Mouse (Mus musculus) embryonic facial prominence, embryonic 11.5 days (tissue): ENCODE results near the gene Uggt2. TPM values are rescaled to one million over a fixed set of nuclear protein-coding genes. Genes with fewer than 3 reads are reported as not detected.

ENCODE experiments used
- ATAC-seq: fragments of 200-750 bp; cut with Nextera tagmentation; replicated peaks from 2 replicates; pipeline ENCODE4 v1.8.0; 2017; ENCODE audit warnings: low read depth; ENCODE audit not compliant: insufficient number of reproducible peaks, low FRiP score, low TSS enrichment
- DNase-seq: peaks from one replicate; pipeline ENCODE4 v3.0.0-alpha.2; 2015; ENCODE audit warnings: low spot score
- H3K27ac ChIP-seq: fragments of 300-500 bp; sonication (generic); replicated peaks from 2 replicates; pipeline ENCODE4 v1.5.1; 2014; ENCODE audit warnings: mild to moderate bottlenecking, low read depth, low read length, control low read depth
- H3K27me3 ChIP-seq: fragments of 300-500 bp; sonication (generic); 2 replicates; pipeline ENCODE4 v1.6.1; 2014; ENCODE audit warnings: mild to moderate bottlenecking, low read length, moderate library complexity, mixed read lengths; ENCODE audit not compliant: control insufficient read depth, insufficient read depth
- H3K36me3 ChIP-seq: fragments of 300-500 bp; sonication (generic); replicated peaks from 2 replicates; pipeline ENCODE4 v1.6.1; 2014; ENCODE audit warnings: low read depth, mild to moderate bottlenecking, low read length, moderate library complexity, mixed read lengths; ENCODE audit not compliant: control insufficient read depth, insufficient read depth
- H3K4me1 ChIP-seq: fragments of 300-500 bp; sonication (generic); 2 replicates; pipeline ENCODE4 v1.6.1; 2014; ENCODE audit warnings: low read length, mixed read lengths; ENCODE audit not compliant: control insufficient read depth, insufficient read depth
- H3K4me2 ChIP-seq: fragments of 300-500 bp; sonication (generic); 2 replicates; pipeline ENCODE4 v1.6.1; 2014; ENCODE audit warnings: low read depth, mild to moderate bottlenecking, control low read depth, low read length, moderate library complexity
- H3K4me3 ChIP-seq: fragments of 300-500 bp; sonication (generic); 2 replicates; pipeline ENCODE4 v1.5.1; 2014; ENCODE audit warnings: low read depth, low read length, control low read depth
- H3K9ac ChIP-seq: fragments of 300-500 bp; sonication (generic); replicated peaks from 2 replicates; pipeline ENCODE4 v1.6.1; 2014; ENCODE audit warnings: mild to moderate bottlenecking, control low read depth, low read length
- H3K9me3 ChIP-seq: fragments of 300-500 bp; sonication (generic); replicated peaks from 2 replicates; pipeline ENCODE4 v1.6.1; 2016; ENCODE audit warnings: mild to moderate bottlenecking, low read length, inconsistent platforms, mixed read lengths; ENCODE audit not compliant: control insufficient read depth
- WGBS: fragments of 180-500 bp; shearing (Covaris S2); extraction: QIAGEN DNeasy Blood & Tissue Kit; methylation state at CpG from one replicate; pipeline ENCODE4 v1.1.7; 2014; 5-methylcytosine and 5-hydroxymethylcytosine counted together
- polyA plus RNA-seq: library from polyadenylated mRNA; unstranded; fragments of >200 nt; fragmentation: Nextera tagmentation; extraction: Ambion mirVana; gene quantifications from 2 replicates; pipeline ENCODE4 v1.2.1, GENCODE M21; 2014

Uggt2 gene
- polyA plus RNA-seq, 1 experiment from 2014 or later = 15.6 TPM

DNA sequence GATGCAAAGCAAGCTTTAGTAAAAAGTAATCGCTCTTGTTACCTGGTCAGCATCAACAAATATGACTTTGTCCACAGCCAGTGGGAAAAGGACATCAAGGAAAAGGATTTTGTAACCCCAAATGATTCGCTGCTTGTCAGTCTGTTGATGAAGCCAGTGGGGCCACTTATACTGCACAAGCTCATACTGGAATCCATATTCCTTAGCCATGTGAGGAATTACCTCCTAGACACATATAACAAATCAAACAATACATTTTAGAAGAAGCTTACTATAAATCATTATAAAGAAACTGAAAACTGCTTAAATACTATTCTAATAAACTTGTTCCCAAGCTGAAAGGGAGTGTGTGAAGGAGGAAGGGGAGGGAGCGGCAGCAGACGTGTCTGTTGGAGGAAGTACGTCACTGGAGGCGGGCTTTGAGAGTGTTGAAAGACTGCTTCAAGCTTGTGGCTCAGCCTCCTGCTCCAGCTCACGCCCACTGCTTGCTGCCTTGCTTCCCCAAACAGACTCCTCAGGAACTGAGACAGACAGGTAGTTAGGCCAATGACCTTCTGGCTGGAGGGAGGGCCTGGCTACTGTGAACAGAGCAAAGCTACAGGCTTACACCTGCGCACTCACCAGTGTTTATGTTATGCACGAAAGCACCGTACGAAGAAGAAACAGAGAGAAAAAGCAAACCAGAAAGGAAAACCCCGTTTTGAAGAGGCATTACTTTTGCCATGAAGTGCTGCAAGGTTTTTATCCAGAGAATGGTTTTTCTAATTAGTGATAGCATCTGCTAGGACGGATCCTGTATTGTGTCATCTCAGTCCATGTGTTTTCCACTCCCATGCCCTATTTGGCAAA, 91.9 kb downstream of the Uggt2 start:
- H3K36me3 ChIP-seq = no peaks in the 10 kb centered on the region
- peak overlapping the region; percentile 43 for H3K4me3 ChIP-seq
- no peaks in the 10 kb centered on the region for H3K9me3 ChIP-seq
- H3K27me3 ChIP-seq = no peaks in the 10 kb centered on the region
- DNase-seq = peak; percentile 99
- peak; percentile 100 for ATAC-seq
- no peaks in the 10 kb centered on the region for H3K4me1 ChIP-seq
- H3K9ac ChIP-seq = peak overlapping the region; percentile 46
- peak overlapping the region; percentile 77 for H3K4me2 ChIP-seq
- 1% methylated on average over 13 of the region's 13 CpGs for WGBS
- 0 out of 2 replicates have a peak overlapping the region, but pooled peaks have one; percentile 13 for H3K27ac ChIP-seq

DNA sequence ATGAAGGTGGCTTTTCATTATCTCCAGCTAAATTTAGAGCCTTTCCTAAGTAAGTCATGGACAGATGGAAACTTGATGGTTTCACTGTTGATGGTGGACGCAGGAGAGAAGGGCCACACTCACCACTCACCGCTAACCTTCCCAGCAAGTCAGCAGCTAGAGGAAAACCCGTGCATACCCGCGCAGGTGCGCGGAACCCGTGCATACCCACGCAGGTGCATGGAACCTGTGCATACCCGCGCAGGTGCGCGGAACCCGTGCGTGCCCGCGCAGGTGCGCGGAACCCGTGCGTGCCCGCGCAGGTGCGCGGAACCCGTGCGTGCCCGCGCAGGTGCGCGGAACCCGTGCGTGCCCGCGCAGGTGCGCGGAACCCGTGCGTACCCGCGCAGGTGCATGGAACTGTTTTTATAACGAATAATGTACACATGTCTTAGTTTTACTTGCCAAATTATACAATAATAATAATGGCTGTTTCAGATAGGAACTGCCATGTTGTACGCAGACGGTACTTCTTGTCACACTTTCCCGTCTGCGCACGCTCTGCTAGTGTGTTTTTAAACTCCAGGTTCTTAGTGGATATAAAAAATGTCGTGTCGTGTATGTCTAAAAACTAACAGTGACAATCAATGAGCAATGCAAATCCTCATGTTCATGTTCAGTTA, 92.7 kb downstream of the Uggt2 start:
- no peaks in the 10 kb centered on the region for H3K4me1 ChIP-seq
- no peaks in the 10 kb centered on the region for H3K27me3 ChIP-seq
- no peaks in the 10 kb centered on the region for H3K36me3 ChIP-seq
- peak overlapping the region; percentile 77 for H3K4me2 ChIP-seq
- DNase-seq = peak; percentile 26
- H3K4me3 ChIP-seq = peak overlapping the region; percentile 43
- peak overlapping the region; percentile 46 for H3K9ac ChIP-seq
- H3K9me3 ChIP-seq = no peaks in the 10 kb centered on the region
- no peak for ATAC-seq
- H3K27ac ChIP-seq = no peak overlapping the region
- WGBS = 4% methylated on average over 49 of the region's 49 CpGs

DNA sequence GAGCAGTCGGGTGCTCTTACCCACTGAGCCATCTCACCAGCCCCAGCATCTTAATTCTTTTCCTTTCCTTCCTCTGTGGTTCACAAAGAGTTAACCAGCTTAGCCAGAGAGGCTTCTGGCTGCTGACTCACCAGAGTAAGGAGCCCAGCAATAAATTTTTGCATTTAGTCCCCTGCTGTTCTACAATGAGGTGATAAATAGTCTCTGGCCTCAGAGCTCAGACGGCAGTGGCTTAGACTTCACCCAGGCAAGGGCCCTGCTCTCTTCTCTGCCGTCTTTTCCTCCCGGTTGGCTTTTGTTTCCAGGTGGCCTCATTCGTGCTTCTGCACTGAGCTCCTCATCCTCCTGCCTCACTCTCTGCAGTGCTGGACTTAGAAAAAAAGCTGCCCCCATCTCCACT, 93.4 kb downstream of the Uggt2 start:
- Histone ChIP-seq H3K27ac (no peak overlapping the region), H3K9me3 (no peaks in the 10 kb centered on the region), H3K4me3 (no peak overlapping the region), H3K4me2 (no peak overlapping the region), H3K9ac (no peak overlapping the region), H3K4me1 (no peaks in the 10 kb centered on the region), H3K27me3 (no peaks in the 10 kb centered on the region), H3K36me3 (no peaks in the 10 kb centered on the region; the same call in 1 of the 2 replicates)
- no peak for ATAC-seq
- WGBS = 34% methylated on average over 5 of the region's 5 CpGs
- no peak for DNase-seq

DNA sequence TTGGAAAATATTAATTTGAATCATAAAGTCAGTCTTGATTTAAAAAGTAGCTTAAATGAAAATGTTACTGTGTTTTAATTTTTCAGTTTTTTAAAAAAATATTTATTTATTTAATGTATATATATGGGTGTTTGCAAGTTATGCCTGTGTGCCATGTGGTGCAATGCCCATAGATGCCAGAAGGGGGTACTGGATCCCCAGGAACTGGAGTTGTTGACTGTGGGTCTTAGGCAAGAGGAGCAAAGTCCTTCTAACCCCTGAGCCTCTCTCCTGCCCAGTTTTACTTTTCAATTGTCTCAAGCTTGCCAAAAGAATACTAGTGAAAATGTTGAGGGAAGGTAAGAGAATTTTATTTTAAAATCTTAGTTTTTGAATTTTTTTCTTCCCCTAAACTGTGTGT, 95.9 kb downstream of the Uggt2 start:
- Histone ChIP-seq H3K4me1 (no peaks in the 10 kb centered on the region), H3K4me2 (no peak overlapping the region), H3K27ac (no peak overlapping the region), H3K9me3 (no peaks in the 10 kb centered on the region), H3K4me3 (no peak overlapping the region), H3K27me3 (no peaks in the 10 kb centered on the region), H3K9ac (no peak overlapping the region), H3K36me3 (no peaks in the 10 kb centered on the region; the same call in 1 of the 2 replicates)
- DNase-seq = peak; percentile 47
- ATAC-seq = no peak

DNA sequence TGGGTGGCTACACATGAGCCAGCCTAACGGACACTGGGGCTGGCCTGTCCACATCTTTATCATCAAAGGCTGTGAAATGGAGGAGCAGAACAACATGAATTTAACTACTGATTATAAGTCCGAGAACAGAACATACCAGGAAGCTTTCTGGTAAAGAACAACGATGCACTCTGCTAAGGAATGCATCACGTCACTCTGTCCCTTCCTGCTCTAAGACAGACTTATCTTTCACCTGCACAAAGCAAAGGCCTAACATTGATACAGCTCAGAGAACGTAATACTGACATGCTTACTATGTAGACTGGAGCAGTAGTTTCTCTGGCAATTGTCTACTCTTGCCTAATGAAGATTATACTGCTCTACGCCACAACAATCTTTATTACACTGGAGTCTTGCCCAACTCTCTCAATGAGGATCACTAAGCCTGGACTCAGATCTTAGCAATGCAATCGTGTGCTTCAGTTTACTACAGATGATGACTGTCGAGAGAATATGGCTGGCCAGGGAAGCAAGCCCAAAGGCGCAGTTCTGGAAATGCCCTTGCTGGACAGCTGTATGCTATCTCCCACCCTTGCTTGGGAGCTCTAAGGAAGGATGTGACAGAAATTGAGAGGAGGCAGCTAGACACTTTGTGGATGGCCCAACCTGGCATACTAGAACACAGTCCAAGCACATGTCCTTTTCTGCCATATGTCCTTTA, 103.9 kb downstream of the Uggt2 start:
- DNase-seq (no peak), ATAC-seq (no peak)
- Histone ChIP-seq H3K4me2 (no peak overlapping the region), H3K4me1 (no peaks in the 10 kb centered on the region), H3K9me3 (no peaks in the 10 kb centered on the region), H3K27me3 (no peaks in the 10 kb centered on the region), H3K9ac (no peak overlapping the region), H3K36me3 (no peaks in the 10 kb centered on the region; the same call in 1 of the 2 replicates), H3K27ac (no peak overlapping the region), H3K4me3 (no peak overlapping the region)
- WGBS = 91% methylated on average over 9 of the region's 9 CpGs

DNA sequence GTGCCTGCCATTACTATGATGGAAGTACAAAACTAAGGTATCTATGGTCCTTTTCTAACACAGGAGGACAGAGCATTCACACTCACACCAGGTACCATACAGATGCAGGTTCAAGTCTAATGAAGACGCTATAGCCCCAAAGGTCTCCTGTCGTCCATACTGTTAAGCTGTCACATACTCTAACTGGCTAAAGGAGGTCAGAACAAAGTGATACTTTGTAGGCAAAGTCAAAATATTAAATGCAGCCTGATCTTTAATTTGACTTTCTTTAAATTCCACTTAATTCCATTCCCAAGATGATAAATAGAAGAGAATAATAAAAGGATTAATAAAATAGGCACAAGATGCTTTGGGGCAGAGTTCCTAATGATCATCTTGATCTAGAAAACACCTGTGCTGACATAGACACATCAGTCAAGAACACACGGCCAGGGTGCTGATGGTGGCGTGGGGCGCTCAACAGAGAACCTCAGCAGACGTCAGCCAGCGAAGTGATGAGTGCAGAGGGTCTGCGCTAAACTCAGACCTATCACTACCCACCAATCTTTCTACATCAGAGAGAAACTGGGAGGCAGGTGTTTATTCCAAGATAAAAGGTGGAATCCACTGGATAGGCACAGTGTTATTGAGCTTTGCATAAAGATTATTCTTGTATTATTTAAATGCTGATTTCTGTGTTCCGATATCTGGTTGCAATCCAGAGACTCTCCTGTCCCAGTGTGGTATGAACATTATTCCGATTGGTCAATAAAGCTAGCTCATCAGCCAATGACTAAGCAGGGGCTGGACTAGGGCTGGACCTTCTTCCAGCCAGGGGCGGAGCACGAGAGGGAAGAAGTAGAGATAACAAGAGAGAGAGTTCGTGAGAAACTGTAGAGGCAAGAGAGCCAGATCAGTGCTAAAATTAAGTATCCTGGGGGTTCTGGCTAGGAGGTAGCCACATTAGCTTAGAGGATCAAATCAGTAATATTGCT, 111.4 kb downstream of the Uggt2 start:
- ATAC-seq (peak; percentile 54; the same call in 1 of the 2 replicates), DNase-seq (peak; percentile 13)
- H3K9ac ChIP-seq = no peak overlapping the region
- no peaks in the 10 kb centered on the region for H3K36me3 ChIP-seq
- H3K27me3 ChIP-seq = no peaks in the 10 kb centered on the region
- H3K27ac ChIP-seq = no peak overlapping the region
- WGBS = 52% methylated on average over 13 of the region's 13 CpGs
- no peaks in the 10 kb centered on the region for H3K9me3 ChIP-seq
- no peaks in the 10 kb centered on the region for H3K4me1 ChIP-seq
- no peak overlapping the region for H3K4me3 ChIP-seq
- H3K4me2 ChIP-seq = no peak overlapping the region

DNA sequence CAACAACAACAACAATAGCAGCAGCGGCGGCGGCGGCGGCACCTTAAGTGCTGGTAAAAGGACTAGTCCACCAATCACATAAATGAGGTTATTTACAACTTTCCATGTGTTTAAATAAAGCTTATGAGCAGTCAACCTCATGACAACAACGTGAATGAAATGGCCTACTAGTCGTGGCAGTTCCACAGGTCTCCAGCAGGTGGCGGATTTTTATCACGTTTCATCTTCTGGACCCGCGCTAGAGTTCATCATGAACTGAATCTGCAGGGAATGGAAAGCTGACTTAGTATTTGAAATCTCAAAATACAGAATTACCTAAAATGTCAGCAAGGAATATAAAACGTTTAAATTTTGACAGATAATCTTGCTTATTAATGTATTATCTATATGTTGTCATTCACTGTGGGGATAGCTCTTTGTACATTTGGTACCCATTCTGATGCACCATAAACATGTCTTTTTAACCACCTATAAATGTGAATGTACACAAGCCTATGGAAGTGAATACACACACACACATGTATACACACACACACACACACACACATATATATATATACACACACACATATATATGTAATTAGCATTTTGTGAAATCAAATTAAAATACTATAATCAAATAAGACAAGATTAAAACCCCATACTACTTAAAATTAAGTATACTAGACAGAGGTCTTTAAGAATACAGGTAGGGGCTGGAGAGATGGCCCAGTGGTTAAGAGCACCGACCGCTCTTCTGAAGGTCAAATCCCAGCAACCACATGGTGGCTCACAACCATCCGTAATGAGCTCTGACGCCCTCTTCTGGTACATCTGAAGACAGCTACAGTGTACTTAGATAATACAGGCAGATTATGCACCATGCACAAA, 112.3 kb downstream of the Uggt2 start:
- Histone ChIP-seq H3K9me3 (no peaks in the 10 kb centered on the region), H3K4me1 (no peaks in the 10 kb centered on the region), H3K4me3 (no peak overlapping the region), H3K36me3 (no peaks in the 10 kb centered on the region), H3K4me2 (no peak overlapping the region), H3K27me3 (no peaks in the 10 kb centered on the region), H3K9ac (no peak overlapping the region), H3K27ac (no peak overlapping the region)
- peak; percentile 86 for DNase-seq
- no peak for ATAC-seq
- 37% methylated on average over 16 of the region's 16 CpGs for WGBS
